Mouse (Mus musculus) olfactory bulb, adult 2 months (tissue): ENCODE data around the gene Nploc4. TPM values are rescaled to one million over a fixed set of nuclear protein-coding genes. Genes with fewer than 3 reads are reported as not detected.
A peak's percentile ranks its signal among the peaks of the same experiment; 100 is the strongest.
"Not testable (repeated sequence)": the region's sequence is repeated elsewhere in the genome, so short reads cannot be mapped to it uniquely, and the experiment has no call there.

ENCODE experiments used
- H3K27ac ChIP-seq: fragments of 200-500 bp; 2 replicates; pipeline ENCODE4 v1.5.1; 2012; ENCODE audit warnings: low read depth, low read length; ENCODE audit not compliant: insufficient read depth
- H3K4me1 ChIP-seq: fragments of 200-500 bp; 2 replicates; pipeline ENCODE4 v1.6.1; 2012; ENCODE audit warnings: low read length; ENCODE audit not compliant: control insufficient read depth, insufficient read depth
- H3K4me3 ChIP-seq: fragments of 200-500 bp; 2 replicates; pipeline ENCODE4 v1.5.1; 2012; ENCODE audit warnings: mild to moderate bottlenecking, low read depth, low read length, moderate library complexity; ENCODE audit not compliant: insufficient read depth
- CTCF ChIP-seq: fragments of 200-500 bp; IDR thresholded peaks from 2 replicates; pipeline ENCODE4 v1.5.1; 2012; ENCODE audit warnings: low read depth, mild to moderate bottlenecking, low read length, moderate library complexity; ENCODE audit not compliant: insufficient read depth
- POLR2A ChIP-seq: fragments of 200-500 bp; IDR thresholded peaks from 2 replicates; pipeline ENCODE4 v1.6.1; 2012; ENCODE audit warnings: mild to moderate bottlenecking, low read depth, low read length, moderate library complexity; ENCODE audit not compliant: insufficient read depth
- WGBS: fragments of 180-500 bp; shearing (Covaris S2); methylation state at CpG from one replicate; pipeline ENCODE4 v1.1.7; 2018; 5-methylcytosine and 5-hydroxymethylcytosine counted together
- polyA plus RNA-seq: library from polyadenylated mRNA; stranded (reverse); fragments of >200 nt; gene quantifications from 2 replicates; pipeline ENCODE4 v1.2.4, GENCODE M21; 2012; ENCODE audit warnings: low replicate concordance; ENCODE audit not compliant: missing spikeins, insufficient read depth, insufficient read length

The Nploc4 gene
- polyA plus RNA-seq, 1 experiment, result not detected

- WGBS, result 3% methylated on average over 90 of the region's 103 CpGs
- H3K4me1 ChIP-seq, result peaks cover 22% of the 10 kb centered on the region
- peak within 1 kb of the TSS; percentile 95 for H3K27ac ChIP-seq
- TF ChIP-seq POLR2A (peak; percentile 97), CTCF (no peak)
- H3K4me3 ChIP-seq, result peak within 1 kb of the TSS; percentile 94
Measured at GRCm38 (mm10) chr11:120347791-120348683, 89.5 kb downstream of the Nploc4 start, which contains the start of gene Actg1. Actg1 (minus strand) TSS chr11:120348542.

GRCm38 (mm10) chr11:120347301-120347700, 90.2 kb downstream of the Nploc4 start:
- Histone ChIP-seq H3K27ac (peak overlapping the region; percentile 95; the same call in 1 of the 2 replicates), H3K4me1 (peaks cover 16% of the 10 kb centered on the region), H3K4me3 (peak overlapping the region; percentile 85)
- 0% methylated on average over 10 of the region's 10 CpGs for whole genome bisulfite sequencing
- TF ChIP-seq CTCF (no peak), POLR2A (no peak)

DNA sequence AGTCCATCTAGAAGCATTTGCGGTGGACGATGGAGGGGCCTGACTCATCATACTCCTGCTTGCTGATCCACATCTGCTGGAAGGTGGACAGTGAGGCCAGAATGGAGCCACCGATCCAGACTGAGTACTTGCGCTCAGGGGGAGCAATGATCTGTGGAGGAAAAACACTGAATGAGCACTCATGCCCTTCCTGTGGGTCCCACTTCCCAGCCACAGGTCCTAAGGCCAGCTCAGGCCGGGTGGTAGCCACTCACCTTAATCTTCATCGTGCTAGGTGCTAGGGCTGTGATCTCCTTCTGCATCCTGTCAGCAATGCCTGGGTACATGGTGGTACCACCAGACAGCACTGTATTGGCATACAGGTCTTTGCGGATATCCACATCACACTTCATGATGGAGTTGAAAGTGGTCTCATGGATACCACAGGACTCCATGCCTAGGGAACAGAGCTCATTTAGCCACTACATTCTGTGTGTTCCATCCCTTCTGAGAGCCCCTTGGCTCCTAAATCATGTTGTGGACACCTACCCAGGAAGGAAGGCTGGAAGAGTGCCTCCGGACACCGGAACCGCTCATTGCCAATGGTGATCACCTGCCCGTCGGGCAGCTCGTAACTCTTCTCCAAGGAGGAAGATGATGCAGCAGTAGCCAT, 91.0 kb downstream of the Nploc4 start:
- peaks cover 16% of the 10 kb centered on the region for H3K4me1 ChIP-seq
- H3K27ac ChIP-seq, result not testable (repeated sequence)
- H3K4me3 ChIP-seq, result peak overlapping the region; percentile 31
- 15% methylated on average over 11 of the region's 13 CpGs for WGBS

GRCm38 (mm10) chr11:120345067-120345681, 92.3 kb downstream of the Nploc4 start:
- 27% methylated on average over 1 of the region's 1 CpGs for WGBS
- Histone ChIP-seq H3K4me3 (no peak overlapping the region), H3K27ac (no peak overlapping the region), H3K4me1 (peaks cover 12% of the 10 kb centered on the region)
- TF ChIP-seq POLR2A (no peak), CTCF (no peak)

DNA sequence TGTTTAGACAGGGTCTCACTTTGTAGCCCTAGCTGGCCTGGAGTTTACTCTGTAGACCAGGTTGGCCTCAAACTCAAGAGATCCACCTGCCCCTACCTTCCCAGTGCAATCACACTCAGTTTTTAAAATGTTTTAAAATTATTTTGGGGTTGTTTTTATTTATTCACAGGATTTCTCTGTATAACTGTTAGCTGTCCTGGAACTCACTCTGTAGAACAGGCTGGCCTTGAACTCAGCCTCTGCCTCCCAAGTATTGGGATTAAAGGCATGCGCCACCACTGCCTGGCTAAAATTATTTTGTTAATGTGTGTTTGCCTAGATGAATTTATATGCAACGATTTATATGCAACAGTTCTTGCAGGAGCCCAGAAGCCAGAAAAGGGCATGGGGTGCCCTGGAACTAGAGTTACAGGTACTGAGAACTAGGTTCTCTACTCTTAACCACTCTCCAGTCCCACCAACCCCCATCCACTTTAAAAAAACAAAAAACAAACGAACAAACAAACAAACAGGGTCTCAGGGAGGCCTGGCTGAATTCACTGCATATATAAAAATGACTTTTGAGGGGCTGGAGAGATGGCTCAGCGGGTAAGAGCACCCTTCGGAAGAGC, 93.1 kb downstream of the Nploc4 start:
- Histone ChIP-seq H3K27ac (no peak overlapping the region), H3K4me3 (no peak overlapping the region), H3K4me1 (peaks cover 8% of the 10 kb centered on the region)
- TF ChIP-seq POLR2A, result no peak
- TF ChIP-seq CTCF, result no peak
- 56% methylated on average over 5 of the region's 5 CpGs for WGBS

- 81% methylated on average over 5 of the region's 5 CpGs for WGBS
- TF ChIP-seq CTCF (no peak), POLR2A (no peak)
- peaks cover 2% of the 10 kb centered on the region; the same call in 1 of the 2 replicates for H3K4me1 ChIP-seq
- H3K27ac ChIP-seq, result no peak overlapping the region
- H3K4me3 ChIP-seq, result no peak overlapping the region
Measured at GRCm38 (mm10) chr11:120343519-120344309, 93.8 kb downstream of the Nploc4 start.

DNA sequence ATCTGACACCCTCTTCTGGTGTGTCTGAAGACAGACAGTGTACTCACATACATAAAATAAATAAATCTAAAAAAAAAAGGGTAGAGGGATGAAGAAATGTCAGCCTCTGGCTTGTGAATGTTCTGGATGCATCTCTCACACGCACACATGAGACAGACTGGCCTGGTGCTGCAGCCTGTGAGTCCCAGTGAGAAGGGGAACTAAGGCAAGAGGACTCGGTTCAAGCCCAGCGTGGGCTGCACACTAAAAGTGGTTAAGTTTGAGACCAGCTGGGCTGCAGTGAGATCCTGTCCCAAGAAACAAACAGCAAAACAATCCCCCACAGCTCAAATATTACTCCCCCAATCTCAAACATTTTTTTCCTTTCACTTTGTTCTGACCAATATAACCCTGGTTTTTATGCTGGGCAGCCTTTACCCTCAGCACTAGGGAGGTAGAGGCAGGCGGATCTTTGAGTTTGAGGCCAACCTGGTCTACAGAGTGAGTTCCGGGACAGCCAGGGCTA, 94.8 kb downstream of the Nploc4 start:
- WGBS, result 92% methylated on average over 5 of the region's 5 CpGs
- Histone ChIP-seq H3K27ac (no peak overlapping the region), H3K4me1 (peaks cover 2% of the 10 kb centered on the region; the same call in 1 of the 2 replicates), H3K4me3 (no peak overlapping the region)
- TF ChIP-seq CTCF (no peak), POLR2A (no peak)

DNA sequence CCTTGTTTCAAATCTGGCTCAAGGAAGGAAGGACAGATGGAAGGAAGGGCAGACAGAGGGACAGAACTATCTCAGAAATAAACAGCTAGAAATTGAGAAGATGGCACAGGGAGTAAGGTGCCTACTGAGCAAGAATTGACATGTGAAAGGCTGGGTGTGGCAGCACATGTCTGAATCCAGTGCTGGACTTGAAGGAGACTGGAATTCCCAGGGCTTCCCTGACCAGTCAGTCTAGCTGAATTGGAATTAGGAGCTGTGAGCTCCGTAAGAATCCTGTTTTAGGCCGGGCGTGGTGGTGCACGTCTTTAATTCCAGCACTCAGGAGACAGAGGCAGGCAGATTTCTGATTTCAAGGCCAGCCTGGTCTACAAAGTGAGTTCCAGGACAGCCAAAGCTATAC, 95.8 kb downstream of the Nploc4 start:
- peaks cover 2% of the 10 kb centered on the region; the same call in 1 of the 2 replicates for H3K4me1 ChIP-seq
- WGBS, result 96% methylated on average over 4 of the region's 4 CpGs
- TF ChIP-seq CTCF, result no peak
- TF ChIP-seq POLR2A, result no peak
- no peak overlapping the region for H3K27ac ChIP-seq
- no peak overlapping the region for H3K4me3 ChIP-seq
